Mouse (Mus musculus) urinary bladder, postnatal 10 days (tissue): ENCODE results near the gene Edc4.
A peak's percentile ranks its signal among the peaks of the same experiment; 100 is the strongest.
"Not testable (repeated sequence)": the region's sequence is repeated elsewhere in the genome, so short reads cannot be mapped to it uniquely, and the experiment has no call there.

ENCODE experiments used
- DNase-seq: peaks from one replicate; pipeline ENCODE4 v3.0.0; 2022; ENCODE audit warnings: low spot score

Edc4 gene

DNA sequence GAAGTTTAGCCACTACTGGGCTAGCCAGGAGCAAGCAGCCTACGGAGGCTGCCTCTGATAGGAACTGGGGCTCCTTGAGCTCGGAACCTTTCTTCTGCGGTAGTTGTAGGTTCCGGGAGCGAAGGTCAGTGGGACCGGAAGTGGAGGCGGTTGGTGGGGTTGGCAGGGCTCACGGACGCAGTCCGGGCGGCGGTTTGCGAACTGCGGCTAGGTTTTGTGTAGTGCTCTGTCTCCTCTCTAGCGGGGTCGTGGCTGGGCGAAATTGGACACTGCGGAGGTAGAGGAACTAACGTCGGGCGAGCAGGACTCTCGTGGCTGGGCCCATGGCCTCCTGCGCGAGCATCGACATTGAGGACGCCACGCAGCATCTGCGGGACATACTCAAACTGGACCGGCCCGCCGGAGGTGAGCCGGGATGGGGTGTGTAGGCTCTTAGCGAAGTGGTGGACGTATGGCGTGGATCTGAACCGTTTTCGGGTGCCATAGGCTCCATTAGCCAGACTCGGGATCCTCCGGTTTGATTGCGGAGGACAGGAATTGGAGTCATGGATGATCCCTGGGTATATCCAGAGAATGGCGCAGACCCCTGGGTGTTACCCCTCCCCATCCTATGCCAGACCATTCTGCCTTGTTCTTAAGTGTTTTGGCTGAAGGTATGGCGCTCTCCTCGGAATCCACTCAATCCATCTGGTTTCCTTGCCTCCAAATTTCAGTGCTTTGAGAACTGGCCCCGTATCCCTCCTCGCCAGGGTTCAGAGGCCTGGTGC is at the start of gene Edc4:
TSS of gene Edc4 (plus strand) at position 128 of the 767 bp plus-strand sequence.
- DNase-seq, result peak; percentile 41

DNA sequence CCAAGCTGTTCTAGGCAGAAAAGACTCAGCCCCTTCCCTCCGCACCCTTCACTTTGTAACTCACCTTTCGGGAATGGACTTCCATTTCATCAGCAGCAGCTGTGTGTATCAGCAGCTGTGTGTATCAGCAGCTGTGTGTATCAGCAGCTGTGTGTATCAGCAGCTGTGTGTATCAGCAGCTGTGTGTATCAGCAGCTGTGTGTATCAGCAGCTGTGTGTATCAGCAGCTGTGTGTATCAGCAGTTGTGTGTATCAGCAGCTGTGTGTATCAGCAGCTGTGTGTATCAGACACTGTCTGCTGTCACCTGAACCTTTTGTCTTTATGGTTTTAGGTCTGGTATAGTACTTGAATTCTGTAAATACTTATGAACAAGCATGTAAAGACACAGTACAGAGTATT is 46.9 kb upstream of the Edc4 start:
- not testable (repeated sequence) for DNase-seq

DNA sequence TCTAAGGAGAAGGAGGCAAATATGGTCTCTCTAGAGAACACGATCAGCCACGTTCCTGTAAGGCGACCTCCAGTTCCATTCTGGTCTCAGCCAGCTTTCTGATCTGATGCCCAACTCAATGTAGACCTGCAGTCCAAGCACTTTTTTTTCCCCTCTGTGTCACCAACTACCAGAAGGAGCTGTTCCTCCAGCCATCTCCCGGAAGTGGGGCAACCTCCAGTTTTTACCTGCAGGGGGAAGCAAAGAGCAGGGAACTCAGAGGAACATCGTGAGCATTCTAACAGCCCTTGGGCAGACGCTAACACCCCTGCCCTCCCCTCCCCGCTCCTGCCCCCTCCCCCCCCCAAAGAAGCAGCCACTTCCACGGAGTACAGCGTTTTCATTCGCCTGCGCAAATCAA is 45.4 kb upstream of the Edc4 start:
- peak; percentile 42 for DNase-seq

DNA sequence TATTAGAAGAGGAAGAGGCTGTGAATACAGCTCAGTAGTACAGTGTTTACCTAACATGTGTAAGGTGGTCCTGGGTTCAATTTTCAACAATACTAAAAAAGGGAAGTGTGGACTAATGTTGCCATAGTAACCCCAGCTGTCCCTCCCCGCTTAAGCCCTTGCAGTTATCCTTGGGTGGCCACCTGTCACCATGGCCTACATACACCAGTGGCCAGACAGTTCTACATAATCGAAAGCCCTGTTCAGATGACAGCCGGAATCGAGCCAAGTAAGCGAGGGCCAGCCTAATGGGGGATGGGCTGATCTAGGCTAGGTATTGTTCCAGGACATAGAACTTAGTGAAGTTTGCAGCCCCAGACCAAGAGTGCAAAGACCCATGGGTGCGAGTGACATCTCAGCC is 43.7 kb upstream of the Edc4 start:
- DNase-seq, result no peak

DNA sequence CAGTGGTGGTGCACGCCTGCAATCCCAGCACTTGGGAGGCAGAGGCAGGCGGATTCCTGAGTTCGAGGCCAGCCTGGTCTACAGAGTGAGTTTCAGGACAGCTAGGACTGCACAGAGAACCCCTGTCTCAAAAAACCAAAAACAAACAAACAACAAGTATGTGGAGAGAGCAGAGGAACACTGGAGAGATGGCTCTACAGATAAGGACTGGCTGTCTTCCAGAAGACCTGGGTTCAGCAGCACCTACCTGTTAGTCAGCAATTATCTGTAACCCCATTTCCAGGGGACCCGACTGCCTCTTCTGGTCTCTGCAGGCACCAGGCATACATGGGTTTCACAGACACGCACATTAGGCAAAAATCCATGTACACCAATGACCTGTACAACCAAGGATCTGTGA is 41.5 kb upstream of the Edc4 start:
- DNase-seq, result no peak

DNA sequence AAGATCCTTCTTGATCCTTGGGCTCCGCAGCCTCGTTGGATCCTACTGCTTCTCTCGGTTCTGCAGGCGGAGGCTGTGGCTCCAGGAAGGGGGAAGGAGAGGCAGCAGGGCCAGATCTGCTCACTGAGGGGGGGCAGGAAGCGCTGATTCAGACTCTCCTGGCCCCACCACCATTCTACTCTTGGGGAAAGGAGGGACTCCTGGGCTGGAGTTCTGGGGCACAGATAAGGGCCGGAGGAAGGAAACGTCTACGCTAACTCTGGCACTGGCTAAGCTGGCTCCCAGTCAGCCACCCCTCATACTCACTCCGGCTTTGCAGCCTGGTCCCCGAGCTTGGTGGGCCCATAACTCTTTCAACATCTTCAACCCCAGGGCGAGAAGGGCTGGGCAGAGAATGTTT is 34.0 kb upstream of the Edc4 start:
- DNase-seq, result no peak

DNA sequence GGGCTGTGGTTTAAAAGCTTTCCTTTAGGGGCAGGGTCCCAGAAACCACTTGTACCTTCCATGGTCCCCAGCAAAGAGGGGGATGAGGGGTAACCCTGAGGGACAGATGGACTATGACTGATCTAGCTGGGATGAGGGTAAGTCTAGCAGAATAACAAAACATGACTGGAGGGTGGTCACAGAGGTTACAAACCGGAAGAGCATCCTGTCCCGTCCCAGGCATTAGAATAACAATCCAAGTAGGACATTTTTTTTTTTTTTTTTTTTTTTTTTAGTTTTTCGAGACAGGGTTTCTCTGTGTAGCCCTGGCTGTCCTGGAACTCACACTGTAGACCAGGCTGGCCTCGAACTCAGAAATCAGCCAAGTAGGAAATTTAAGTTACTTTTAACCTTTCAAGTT is 30.7 kb upstream of the Edc4 start:
- no peak for DNase-seq

DNA sequence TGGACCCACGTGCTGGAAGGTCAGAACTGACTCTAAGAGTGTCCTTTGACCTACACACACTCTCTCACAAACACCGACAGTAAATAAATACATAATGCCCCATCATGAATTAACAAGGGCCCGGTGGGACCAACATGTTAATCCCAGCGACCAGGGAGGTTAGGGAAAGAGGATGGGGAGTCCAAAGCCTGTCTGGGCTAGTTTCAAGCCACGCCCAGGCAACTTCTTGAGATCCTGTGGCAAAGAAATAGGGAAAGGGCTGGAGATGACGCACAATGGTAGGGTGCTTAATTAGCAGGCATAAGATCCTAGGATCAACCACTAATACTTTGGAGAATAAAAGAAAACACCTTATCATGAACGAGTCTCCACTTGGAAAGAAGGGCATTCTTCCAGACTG is 30.1 kb upstream of the Edc4 start:
- no peak for DNase-seq

DNA sequence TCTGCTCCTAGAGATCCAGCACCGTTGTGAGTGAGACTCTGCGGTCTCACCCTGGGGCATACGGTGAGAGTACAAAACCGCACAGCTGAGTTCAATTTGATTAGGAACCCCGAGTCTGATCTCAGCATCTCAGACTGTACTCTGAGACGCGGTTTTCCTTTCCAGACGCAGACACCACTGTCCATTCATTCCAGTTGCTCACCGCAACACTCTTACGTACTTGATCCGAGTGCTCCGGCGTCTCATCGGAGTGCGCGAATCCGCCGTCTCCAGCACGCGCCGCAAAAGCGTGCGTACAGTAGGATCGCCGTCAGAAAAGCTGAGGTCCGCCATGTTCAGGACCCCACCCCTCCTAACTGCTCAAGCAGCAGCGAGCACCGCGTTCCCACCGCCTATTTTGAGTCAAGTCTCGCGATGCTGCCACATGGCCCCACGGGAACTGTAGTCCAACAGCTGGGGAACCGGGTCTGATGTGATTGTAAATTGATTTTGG is 29.0 kb upstream of the Edc4 start:
- peak; percentile 66 for DNase-seq

DNA sequence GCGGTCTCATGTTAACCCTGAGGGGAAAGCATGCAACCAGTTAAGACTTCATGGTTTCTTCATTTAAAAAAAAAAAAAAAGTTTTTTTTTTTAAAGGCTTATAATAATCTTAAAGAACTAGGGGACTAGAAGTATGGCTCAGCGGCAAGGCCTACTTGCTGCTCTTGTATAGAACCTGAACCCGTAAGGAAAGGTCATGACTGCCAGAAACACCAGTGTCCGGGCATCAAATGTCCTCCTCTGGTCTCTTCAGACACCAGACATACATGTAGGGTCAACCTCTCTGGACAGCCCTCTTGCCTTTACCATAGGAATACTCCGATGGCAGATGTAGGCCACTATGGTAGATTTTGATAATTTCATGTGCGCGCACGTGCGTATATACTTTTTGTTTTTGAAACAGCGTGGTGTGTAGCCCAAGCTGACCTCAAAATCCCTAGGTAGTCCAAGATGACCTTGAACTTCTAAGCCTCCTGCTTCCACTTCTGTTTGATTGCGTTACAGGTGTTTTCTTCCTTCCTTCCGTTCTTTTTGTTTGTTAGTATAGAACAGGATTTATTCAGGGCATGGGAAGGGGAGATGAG is 28.4 kb upstream of the Edc4 start:
- no peak for DNase-seq

DNA sequence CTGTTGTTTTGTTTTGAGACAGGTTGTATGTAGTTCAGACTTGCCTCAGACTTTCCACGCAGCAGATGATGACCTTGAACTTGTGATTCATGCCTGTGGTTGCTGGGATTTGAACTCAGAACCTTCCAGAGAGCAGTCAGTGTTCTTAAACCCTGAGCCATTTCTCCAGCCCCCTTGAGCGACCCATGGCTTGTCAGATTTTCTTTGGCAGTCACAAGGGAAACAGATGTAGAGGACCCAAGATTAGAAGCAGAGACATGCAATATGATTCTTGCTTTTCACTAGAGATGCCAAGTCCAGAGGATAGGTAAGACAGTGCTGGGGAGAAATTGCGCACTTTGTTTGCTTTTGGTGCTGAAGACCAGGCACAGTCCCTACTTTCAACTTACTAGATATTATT is 27.5 kb upstream of the Edc4 start, which contains the start of gene Cenpt:
TSS of gene Cenpt (minus strand) at position 101 of the 400 bp plus-strand sequence.
- no peak for DNase-seq

DNA sequence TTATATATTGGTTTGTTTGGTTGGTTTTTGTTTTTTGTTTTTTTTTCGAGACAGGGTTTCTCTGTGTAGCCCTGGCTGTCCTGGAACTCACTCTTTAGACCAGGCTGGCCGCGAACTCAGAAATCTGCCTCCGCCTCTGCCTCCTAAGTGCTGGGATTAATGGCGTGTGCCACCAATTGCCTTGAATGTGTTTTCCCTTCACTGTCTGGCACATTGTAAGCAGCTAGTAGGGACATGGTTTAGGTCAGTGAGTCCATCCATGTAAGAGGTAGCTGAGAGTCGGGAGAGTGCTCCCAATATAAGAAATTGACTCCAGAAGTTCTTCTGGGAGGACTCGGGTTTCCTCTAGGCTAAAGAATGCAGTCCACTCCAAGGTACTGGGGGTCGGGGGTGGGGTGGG is 26.4 kb upstream of the Edc4 start:
- DNase-seq, result no peak

DNA sequence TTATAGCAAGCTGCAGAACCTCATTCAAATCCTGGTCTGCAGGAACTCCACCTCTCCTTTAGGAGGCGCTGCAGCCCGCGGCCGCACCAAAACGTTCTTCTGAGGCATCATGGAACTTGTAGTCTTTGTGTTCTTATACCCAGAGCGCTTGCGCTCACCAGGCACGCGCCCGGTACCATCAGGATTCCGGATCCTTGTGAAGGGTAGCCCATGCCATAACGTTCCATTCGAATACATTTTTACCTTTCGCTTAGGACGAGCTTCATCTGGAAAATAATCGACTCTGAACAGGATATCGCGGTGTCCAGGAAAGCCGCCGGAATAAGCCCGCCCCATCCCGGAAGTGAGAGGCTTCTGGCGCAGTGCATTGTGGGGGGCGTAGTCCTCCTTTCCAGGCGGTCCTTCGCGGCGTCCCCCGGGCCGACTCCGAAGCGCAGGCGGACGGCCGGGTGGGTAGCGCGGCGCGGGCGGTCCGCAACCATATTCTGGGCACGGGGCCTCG is 25.9 kb upstream of the Edc4 start, which contains the start of gene Thap11:
TSS of gene Thap11 (plus strand) at position 418 of the 502 bp plus-strand sequence.
- peak; percentile 81 for DNase-seq

DNA sequence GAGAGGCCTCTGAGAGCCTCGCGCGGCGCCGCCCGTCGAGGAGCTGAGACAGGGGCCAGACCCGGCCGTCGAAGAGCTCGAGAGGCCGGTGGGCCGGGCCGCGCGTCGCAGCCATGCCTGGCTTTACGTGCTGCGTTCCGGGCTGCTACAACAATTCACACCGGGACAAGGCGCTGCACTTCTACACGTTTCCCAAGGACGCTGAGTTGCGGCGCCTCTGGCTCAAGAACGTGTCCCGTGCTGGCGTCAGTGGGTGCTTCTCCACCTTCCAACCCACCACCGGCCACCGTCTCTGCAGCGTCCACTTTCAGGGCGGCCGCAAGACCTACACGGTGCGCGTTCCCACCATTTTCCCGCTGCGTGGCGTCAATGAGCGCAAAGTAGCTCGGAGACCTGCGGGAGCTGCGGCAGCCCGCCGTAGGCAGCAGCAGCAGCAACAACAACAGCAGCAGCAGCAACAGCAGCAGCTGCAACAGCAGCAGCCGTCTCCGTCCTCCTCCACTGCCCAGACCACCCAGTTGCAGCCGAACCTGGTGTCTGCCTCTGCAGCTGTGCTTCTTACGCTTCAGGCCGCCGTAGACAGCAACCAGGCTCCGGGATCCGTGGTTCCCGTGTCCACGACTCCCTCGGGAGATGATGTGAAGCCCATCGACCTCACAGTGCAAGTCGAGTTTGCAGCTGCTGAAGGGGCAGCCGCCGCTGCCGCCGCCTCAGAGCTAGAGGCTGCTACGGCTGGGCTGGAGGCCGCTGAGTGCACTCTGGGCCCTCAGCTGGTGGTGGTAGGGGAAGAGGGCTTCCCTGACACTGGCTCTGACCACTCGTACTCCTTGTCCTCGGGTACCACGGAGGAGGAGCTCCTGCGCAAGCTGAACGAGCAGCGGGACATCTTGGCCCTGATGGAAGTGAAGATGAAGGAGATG is 25.2 kb upstream of the Edc4 start:
- peak; percentile 21 for DNase-seq

DNA sequence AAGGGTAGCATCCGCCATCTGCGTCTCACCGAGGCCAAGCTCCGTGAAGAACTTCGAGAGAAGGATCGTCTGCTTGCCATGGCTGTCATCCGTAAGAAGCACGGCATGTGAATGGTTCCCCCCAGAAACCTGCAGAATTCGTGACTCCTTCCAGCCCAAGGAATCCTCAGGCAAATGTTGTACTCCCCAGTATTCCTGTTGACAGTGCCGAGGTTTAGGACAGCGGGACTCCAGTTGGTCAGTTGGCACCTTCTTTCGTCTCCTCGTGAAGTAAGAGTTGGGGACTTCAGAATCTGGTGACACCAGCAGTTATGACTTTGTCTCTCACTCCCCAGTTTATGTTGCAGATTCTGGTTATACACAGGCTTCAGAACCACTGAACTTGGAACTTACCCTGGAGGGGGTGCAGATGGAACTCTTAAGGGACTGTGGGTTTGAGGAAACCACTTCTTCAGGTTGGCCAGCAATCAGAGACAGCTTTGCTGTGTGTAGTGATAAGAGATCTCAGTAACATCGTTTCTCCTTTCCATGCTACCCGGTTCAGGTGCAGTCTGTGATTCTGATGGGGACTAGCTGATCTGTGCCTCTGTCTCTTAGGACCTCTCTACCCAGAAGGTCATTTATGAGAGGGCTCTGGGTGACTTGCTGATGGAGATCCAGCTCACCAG is 24.4 kb upstream of the Edc4 start:
- no peak for DNase-seq

DNA sequence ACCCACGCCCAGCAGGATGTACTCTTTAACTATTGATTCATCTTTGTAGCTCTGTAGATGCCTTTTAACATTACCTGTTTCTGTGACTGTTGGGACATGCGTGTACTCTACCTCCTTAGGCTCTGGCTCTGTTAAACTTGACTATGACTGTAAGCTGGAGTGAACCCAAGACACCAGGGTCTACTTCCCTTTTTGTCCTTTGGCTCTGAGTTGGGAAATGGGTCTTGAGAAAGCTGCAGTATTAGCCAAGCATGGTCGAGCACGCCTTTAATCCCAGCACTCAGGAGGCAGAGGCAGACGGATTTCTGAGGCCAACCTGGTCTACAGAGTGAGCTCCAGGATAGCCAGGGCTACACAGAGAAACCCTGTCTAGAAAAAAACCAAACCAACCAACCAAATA is 22.2 kb upstream of the Edc4 start:
- no peak for DNase-seq

DNA sequence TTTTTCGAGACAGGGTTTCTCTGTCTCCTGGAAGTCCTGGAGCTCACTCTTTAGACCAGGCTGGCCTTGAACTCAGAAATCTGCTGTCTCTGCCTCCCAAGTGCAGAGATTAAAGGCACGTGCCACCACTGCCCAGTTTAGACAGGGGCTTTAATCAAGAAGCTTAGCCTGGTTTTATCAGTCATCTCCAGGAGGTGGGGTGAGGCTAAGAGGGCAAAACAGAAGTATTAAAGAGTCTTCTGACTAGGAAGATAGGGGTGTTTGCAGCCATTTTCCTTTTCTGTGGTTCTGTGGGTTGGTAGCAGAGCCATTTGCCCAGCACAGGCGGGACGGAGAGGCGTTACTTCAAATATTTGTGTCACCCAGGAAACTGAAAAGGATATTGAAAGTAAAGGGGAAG is 21.4 kb upstream of the Edc4 start:
- DNase-seq, result no peak

DNA sequence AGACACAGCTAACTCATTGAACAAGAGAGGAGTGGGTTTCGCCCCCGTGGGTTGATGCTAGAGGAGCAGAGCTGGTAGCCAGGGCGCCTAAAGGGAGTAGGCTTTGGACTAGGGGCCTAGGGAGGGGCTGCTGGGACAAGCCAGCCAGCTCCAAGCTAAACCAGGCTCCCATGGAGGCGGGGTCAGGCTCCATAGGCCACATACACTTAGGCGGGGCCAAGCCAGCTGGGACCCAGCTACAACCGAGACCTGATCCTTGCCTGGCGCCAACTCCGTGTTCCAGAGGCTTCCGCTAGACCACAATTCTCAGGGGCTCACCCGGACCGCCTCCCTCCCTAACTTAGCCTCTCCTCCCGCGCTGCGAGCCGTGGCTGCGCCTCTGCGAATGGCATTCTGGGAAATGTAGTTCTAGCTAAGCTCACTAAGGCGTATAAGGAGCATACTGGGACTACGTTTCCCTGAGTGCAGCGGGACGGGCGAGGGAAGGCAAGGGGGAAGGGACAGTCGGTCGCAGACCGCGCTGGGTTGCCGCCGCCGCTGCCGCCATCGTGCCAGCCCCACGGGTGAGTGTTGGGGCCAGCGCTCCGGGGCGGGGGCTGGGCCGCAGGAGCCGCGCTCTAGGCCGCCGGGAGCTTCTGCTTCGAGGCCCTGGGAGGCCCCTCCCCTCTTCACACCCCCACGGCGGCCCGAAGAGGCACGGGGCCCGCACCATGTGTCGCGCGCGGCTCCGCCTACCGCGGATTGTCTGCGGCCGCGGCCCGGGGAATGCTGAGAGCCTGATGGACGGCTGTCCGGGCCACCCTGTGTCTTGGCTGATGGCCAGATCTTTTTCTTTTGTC is 20.3 kb upstream of the Edc4 start, which contains the start of gene Nutf2:
TSS of gene Nutf2 (plus strand) at position 438 of the 839 bp plus-strand sequence.
- DNase-seq, result peak; percentile 82

DNA sequence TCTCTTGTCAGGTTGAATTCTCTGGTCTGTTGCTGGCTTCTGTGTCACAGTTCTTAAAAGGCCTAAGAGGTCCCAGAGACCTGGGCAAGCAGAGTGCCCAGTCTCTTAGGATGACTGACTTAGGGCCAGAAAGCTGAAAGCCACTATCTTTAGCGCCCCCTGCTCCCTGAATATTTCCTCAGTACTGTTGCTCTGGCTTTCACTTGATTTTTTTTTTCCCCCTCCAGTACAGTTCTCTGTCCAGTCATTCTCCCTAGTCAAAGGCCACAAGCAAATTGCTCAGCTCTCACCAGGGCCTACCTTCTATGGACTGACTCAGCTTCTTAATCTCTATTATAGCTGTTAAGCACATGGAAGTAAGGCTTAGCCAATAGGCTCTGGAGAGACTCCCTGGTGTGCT is 18.7 kb upstream of the Edc4 start:
- DNase-seq, result no peak

DNA sequence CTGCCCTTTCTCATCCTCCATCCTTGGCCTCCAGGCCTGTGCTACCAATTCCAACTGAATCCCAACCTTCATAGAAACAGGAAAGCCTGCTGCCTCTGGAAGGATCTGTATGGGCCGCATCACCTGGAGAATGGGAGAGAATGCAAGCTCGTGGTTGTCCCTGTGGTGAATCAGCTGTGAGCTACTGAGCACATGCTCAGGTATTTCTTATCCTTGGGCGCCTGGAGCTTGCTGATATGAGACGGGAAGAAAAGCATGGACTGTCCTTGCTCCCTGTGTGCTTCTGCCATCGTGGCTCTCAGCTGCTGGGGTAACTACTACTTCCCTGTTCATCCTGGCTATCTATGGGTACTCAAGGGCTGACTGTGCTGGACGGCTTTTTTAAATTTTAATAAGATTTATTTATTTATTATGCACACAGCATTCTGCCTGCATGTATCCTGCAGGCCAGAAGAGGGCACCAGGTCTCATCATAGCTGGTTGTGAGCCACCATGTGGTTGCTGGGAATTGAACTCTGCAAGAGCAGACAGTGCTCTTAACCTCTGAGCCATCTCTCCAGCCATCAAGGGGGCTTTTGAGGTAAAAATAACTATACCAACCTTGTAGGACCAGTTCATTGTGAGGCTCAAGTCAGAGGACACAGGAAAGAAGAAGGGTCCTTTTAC is 14.2 kb upstream of the Edc4 start:
- DNase-seq, result no peak
